Mouse (Mus musculus): ENCODE results near the gene Slc8a1. TPM values are rescaled to one million over a fixed set of nuclear protein-coding genes. Genes with fewer than 3 reads are reported as not detected.
A peak's percentile ranks its signal among the peaks of the same experiment; 100 is the strongest.

The Slc8a1 gene
- total RNA-seq, 1 experiment: 0.71 TPM

- TF ChIP-seq HCFC1 (IDR thresholded peaks at IDR 0.05; ENCODE audit: borderline replicate concordance, insufficient read depth, low read length) (no peak), ZC3H11A (IDR thresholded peaks at IDR 0.05; ENCODE audit: borderline replicate concordance, low read depth, low read length) (no peak), MAFK (IDR thresholded peaks at IDR 0.05; ENCODE audit: insufficient read depth, low read depth, low read length) (no peak), CHD2 (IDR thresholded peaks at IDR 0.05; ENCODE audit: low read depth, low read length) (no peak), ZNF384 (IDR thresholded peaks at IDR 0.05; ENCODE audit: low read depth, low read length) (no peak)
- H3K9ac ChIP-seq (ENCODE audit: insufficient read depth, low read depth, low read length, poor library complexity, severe bottlenecking): no peak overlapping the region
- no peak overlapping the region for H3K4me3 ChIP-seq (ENCODE audit: insufficient read depth in 1 of 2, low read depth in 1 of 2, low read length in 2 of 2, poor library complexity in 1 of 2, severe bottlenecking in 1 of 2)
- no peak overlapping the region for H3K27ac ChIP-seq (ENCODE audit: insufficient read depth, low read depth, low read length, poor library complexity, severe bottlenecking)
- no peak for DNase-seq (ENCODE audit: low read depth, low spot score)
- no peaks in the 10 kb centered on the region for H3K9me3 ChIP-seq (ENCODE audit: control insufficient read depth, insufficient read depth, low read depth, low read length)
- H3K4me1 ChIP-seq (ENCODE audit: control insufficient read depth in 2 of 2, insufficient read depth in 2 of 2, low read length in 2 of 2, poor library complexity in 1 of 2): peaks cover 0 to 2% of the 10 kb centered on the region in 2 experiments; a peak in 1 of 4 replicates
- in situ Hi-C loops (cut with MboI; ENCODE audit: low sequenced_read_pairs in 2 of 2, unreplicated experiment in 2 of 2): no loop called here
- no peaks in the 10 kb centered on the region for H3K36me3 ChIP-seq (ENCODE audit: control insufficient read depth, insufficient read depth, low read length, poor library complexity, severe bottlenecking)
These were observed 36.5 kb downstream of the Slc8a1 start for GRCm38 (mm10) chr17:81701701-81702100.

GRCm38 (mm10) chr17:81698789-81699188, 39.4 kb downstream of the Slc8a1 start:
- H3K4me1 ChIP-seq (ENCODE audit: control insufficient read depth in 2 of 2, insufficient read depth in 2 of 2, low read length in 2 of 2, poor library complexity in 1 of 2): peaks cover 0 to 2% of the 10 kb centered on the region in 2 experiments; a peak in 1 of 4 replicates
- in situ Hi-C loops (cut with MboI; ENCODE audit: low sequenced_read_pairs in 2 of 2, unreplicated experiment in 2 of 2): no loop called here
- DNase-seq (ENCODE audit: low read depth, low spot score): no peak

GRCm38 (mm10) chr17:81697695-81698094, 40.5 kb downstream of the Slc8a1 start:
- TF ChIP-seq CHD2 (IDR thresholded peaks at IDR 0.05; ENCODE audit: low read depth, low read length) (no peak), ZNF384 (IDR thresholded peaks at IDR 0.05; ENCODE audit: low read depth, low read length) (no peak), HCFC1 (IDR thresholded peaks at IDR 0.05; ENCODE audit: borderline replicate concordance, insufficient read depth, low read length) (no peak), ZC3H11A (IDR thresholded peaks at IDR 0.05; ENCODE audit: borderline replicate concordance, low read depth, low read length) (no peak), MAFK (IDR thresholded peaks at IDR 0.05; ENCODE audit: insufficient read depth, low read depth, low read length) (no peak)
- no peak overlapping the region for H3K9ac ChIP-seq (ENCODE audit: insufficient read depth, low read depth, low read length, poor library complexity, severe bottlenecking)
- DNase-seq (ENCODE audit: low read depth, low spot score): no peak
- in situ Hi-C loops (cut with MboI; ENCODE audit: low sequenced_read_pairs in 2 of 2, unreplicated experiment in 2 of 2): no loop called here
- peaks cover 0 to 2% of the 10 kb centered on the region in 2 experiments; a peak in 1 of 4 replicates for H3K4me1 ChIP-seq (ENCODE audit: control insufficient read depth in 2 of 2, insufficient read depth in 2 of 2, low read length in 2 of 2, poor library complexity in 1 of 2)
- no peak overlapping the region for H3K27ac ChIP-seq (ENCODE audit: insufficient read depth, low read depth, low read length, poor library complexity, severe bottlenecking)
- no peak overlapping the region for H3K4me3 ChIP-seq (ENCODE audit: insufficient read depth in 1 of 2, low read depth in 1 of 2, low read length in 2 of 2, poor library complexity in 1 of 2, severe bottlenecking in 1 of 2)
- H3K9me3 ChIP-seq (ENCODE audit: control insufficient read depth, insufficient read depth, low read depth, low read length): no peaks in the 10 kb centered on the region
- H3K36me3 ChIP-seq (ENCODE audit: control insufficient read depth, insufficient read depth, low read length, poor library complexity, severe bottlenecking): no peaks in the 10 kb centered on the region

More at GRCm38 (mm10) chr17:81698789-81699188, 39.4 kb downstream of the Slc8a1 start:
- no peaks in the 10 kb centered on the region for H3K9me3 ChIP-seq (ENCODE audit: control insufficient read depth, insufficient read depth, low read depth, low read length)
- H3K9ac ChIP-seq (ENCODE audit: insufficient read depth, low read depth, low read length, poor library complexity, severe bottlenecking): no peak overlapping the region
- TF ChIP-seq HCFC1 (IDR thresholded peaks at IDR 0.05; ENCODE audit: borderline replicate concordance, insufficient read depth, low read length) (no peak), CHD2 (IDR thresholded peaks at IDR 0.05; ENCODE audit: low read depth, low read length) (no peak), ZNF384 (IDR thresholded peaks at IDR 0.05; ENCODE audit: low read depth, low read length) (no peak), MAFK (IDR thresholded peaks at IDR 0.05; ENCODE audit: insufficient read depth, low read depth, low read length) (no peak), ZC3H11A (IDR thresholded peaks at IDR 0.05; ENCODE audit: borderline replicate concordance, low read depth, low read length) (no peak)
- no peaks in the 10 kb centered on the region for H3K36me3 ChIP-seq (ENCODE audit: control insufficient read depth, insufficient read depth, low read length, poor library complexity, severe bottlenecking)
- peak overlapping the region in 1 of 2 experiments; percentile 26; a peak in 2 of 4 replicates for H3K4me3 ChIP-seq (ENCODE audit: insufficient read depth in 1 of 2, low read depth in 1 of 2, low read length in 2 of 2, poor library complexity in 1 of 2, severe bottlenecking in 1 of 2)
- H3K27ac ChIP-seq (ENCODE audit: insufficient read depth, low read depth, low read length, poor library complexity, severe bottlenecking): no peak overlapping the region

- Histone ChIP-seq H3K27ac (ENCODE audit: insufficient read depth, low read depth, low read length, poor library complexity, severe bottlenecking) (no peak overlapping the region), H3K4me3 (ENCODE audit: insufficient read depth in 1 of 2, low read depth in 1 of 2, low read length in 2 of 2, poor library complexity in 1 of 2, severe bottlenecking in 1 of 2) (no peak overlapping the region), H3K36me3 (ENCODE audit: control insufficient read depth, insufficient read depth, low read length, poor library complexity, severe bottlenecking) (no peaks in the 10 kb centered on the region), H3K9ac (ENCODE audit: insufficient read depth, low read depth, low read length, poor library complexity, severe bottlenecking) (no peak overlapping the region), H3K4me1 (ENCODE audit: control insufficient read depth in 2 of 2, insufficient read depth in 2 of 2, low read length in 2 of 2, poor library complexity in 1 of 2) (no peaks in the 10 kb centered on the region), H3K9me3 (ENCODE audit: control insufficient read depth, insufficient read depth, low read depth, low read length) (no peaks in the 10 kb centered on the region)
- TF ChIP-seq CHD2 (IDR thresholded peaks at IDR 0.05; ENCODE audit: low read depth, low read length): no peak
- no peak for TF ChIP-seq ZC3H11A (IDR thresholded peaks at IDR 0.05; ENCODE audit: borderline replicate concordance, low read depth, low read length)
- TF ChIP-seq ZNF384 (IDR thresholded peaks at IDR 0.05; ENCODE audit: low read depth, low read length): no peak
- no peak for TF ChIP-seq MAFK (IDR thresholded peaks at IDR 0.05; ENCODE audit: insufficient read depth, low read depth, low read length)
- TF ChIP-seq HCFC1 (IDR thresholded peaks at IDR 0.05; ENCODE audit: borderline replicate concordance, insufficient read depth, low read length): no peak
- in situ Hi-C loops (cut with MboI; ENCODE audit: low sequenced_read_pairs in 2 of 2, unreplicated experiment in 2 of 2): no loop called here
- no peak for DNase-seq (ENCODE audit: low read depth, low spot score)
These were observed 43.2 kb downstream of the Slc8a1 start for GRCm38 (mm10) chr17:81694977-81695376.

Data from ES-E14 (cell line).